Mouse (Mus musculus) thymus, adult 2 months (tissue): Measurements from ENCODE around the gene Ctc1.

Source experiments
- CTCF ChIP-seq: fragments of 200-500 bp; IDR thresholded peaks from 2 replicates; pipeline ENCODE4 v1.5.1; 2012; ENCODE audit warnings: mild to moderate bottlenecking, control low read depth, low read length, moderate library complexity, borderline replicate concordance; ENCODE audit not compliant: control insufficient read depth, poor library complexity, insufficient read depth; ENCODE audit errors: extremely low read depth
- POLR2A ChIP-seq: fragments of 200-500 bp; IDR thresholded peaks from 2 replicates; pipeline ENCODE4 v1.6.1; 2012; ENCODE audit warnings: mild to moderate bottlenecking, low read length, control low read depth, moderate library complexity; ENCODE audit not compliant: control insufficient read depth, poor library complexity, insufficient read depth; ENCODE audit errors: extremely low read depth

DNA sequence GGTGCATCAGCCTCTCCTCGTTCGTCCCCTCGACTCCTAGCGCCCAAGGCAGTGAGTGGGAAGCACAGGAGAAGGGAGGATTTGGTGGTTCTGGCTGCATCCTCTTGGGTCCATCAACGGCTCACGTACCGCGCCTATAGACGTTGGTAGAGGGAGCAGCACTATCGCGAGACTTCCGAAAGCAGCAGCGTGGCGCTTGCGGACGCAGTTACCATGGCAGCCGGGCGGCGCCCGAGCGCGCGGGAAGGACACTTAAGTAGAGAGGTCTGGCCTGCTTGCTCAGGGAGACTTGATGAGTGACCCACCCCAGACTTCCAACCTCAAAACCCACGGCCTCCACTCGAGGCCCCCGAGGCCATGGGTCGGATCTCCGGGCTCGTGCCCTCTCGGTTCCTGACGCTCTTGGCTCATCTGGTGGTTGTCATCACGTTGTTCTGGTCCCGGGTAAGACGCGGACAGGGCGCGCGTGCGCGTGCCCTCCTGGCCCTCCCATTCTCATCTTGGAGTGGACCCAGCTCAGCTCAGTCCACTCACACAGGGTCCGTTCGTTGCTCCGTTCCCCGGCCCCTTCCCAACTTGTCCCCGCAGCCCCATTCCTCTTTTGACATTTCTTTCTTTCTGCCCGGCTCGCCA, 55.0 kb downstream of the Ctc1 start, which contains the start of gene Tmem107:
- peak; percentile 57; the same call in 1 of the 2 replicates for TF ChIP-seq POLR2A
- TF ChIP-seq CTCF, result no peak
